Mouse (Mus musculus) thymus, adult 2 months (tissue): ENCODE measurements around the gene Sptbn1. TPM values are rescaled to one million over a fixed set of nuclear protein-coding genes. Genes with fewer than 3 reads are reported as not detected.
A peak's percentile ranks its signal among the peaks of the same experiment; 100 is the strongest.

ENCODE experiments used
- DNase-seq: peaks from one replicate; pipeline ENCODE4 v3.0.0; 2021
- H3K27ac ChIP-seq: fragments of 200-500 bp; 2 replicates; pipeline ENCODE4 v1.5.1; 2012; ENCODE audit warnings: low read length, control low read depth; ENCODE audit not compliant: control insufficient read depth, insufficient read depth
- H3K27me3 ChIP-seq: fragments of 200-500 bp; 2 replicates; pipeline ENCODE4 v1.6.1; 2012; ENCODE audit warnings: mild to moderate bottlenecking, low read length, moderate library complexity, mixed read lengths; ENCODE audit not compliant: control insufficient read depth, insufficient read depth
- H3K36me3 ChIP-seq: fragments of 200-500 bp; 2 replicates; pipeline ENCODE4 v1.6.1; 2012; ENCODE audit warnings: mild to moderate bottlenecking, low read length, moderate library complexity; ENCODE audit not compliant: control insufficient read depth, insufficient read depth
- H3K4me1 ChIP-seq: fragments of 200-500 bp; replicated peaks from 2 replicates; pipeline ENCODE4 v1.6.1; 2012; ENCODE audit warnings: low read length; ENCODE audit not compliant: control insufficient read depth, insufficient read depth
- H3K4me3 ChIP-seq: fragments of 200-500 bp; 2 replicates; pipeline ENCODE4 v1.5.1; 2012; ENCODE audit warnings: mild to moderate bottlenecking, low read length, control low read depth, moderate library complexity; ENCODE audit not compliant: control insufficient read depth, insufficient read depth
- CTCF ChIP-seq: fragments of 200-500 bp; IDR thresholded peaks from 2 replicates; pipeline ENCODE4 v1.5.1; 2012; ENCODE audit warnings: mild to moderate bottlenecking, control low read depth, low read length, moderate library complexity, borderline replicate concordance; ENCODE audit not compliant: control insufficient read depth, poor library complexity, insufficient read depth; ENCODE audit errors: extremely low read depth
- POLR2A ChIP-seq: fragments of 200-500 bp; IDR thresholded peaks from 2 replicates; pipeline ENCODE4 v1.6.1; 2012; ENCODE audit warnings: mild to moderate bottlenecking, low read length, control low read depth, moderate library complexity; ENCODE audit not compliant: control insufficient read depth, poor library complexity, insufficient read depth; ENCODE audit errors: extremely low read depth
- WGBS: fragments of 180-500 bp; shearing (Covaris S2); methylation state at CpG from one replicate; pipeline ENCODE4 v1.1.7; 2018; 5-methylcytosine and 5-hydroxymethylcytosine counted together
- polyA plus RNA-seq: library from polyadenylated mRNA; depleted of rRNA; stranded (reverse); fragments of >200 nt; gene quantifications from 2 replicates; pipeline ENCODE4 v1.2.3, GENCODE M21; 2012; rRNA removed

Gene Sptbn1
- polyA plus RNA-seq: 48.2 and 48.5 TPM in 2 replicates

- H3K27me3 ChIP-seq: peaks cover 20% of the 10 kb centered on the region
- H3K4me1 ChIP-seq: peaks cover 8% of the 10 kb centered on the region; the same call in 1 of the 2 replicates
- peak; percentile 33 for DNase-seq
- TF ChIP-seq CTCF: no peak
- H3K4me3 ChIP-seq: peak within 1 kb of the TSS; percentile 46
- 1% methylated on average over 61 of the region's 81 CpGs for WGBS
- no peaks in the 10 kb centered on the region for H3K36me3 ChIP-seq
- H3K27ac ChIP-seq: no peak within 1 kb of the TSS
Measured at GRCm38 (mm10) chr11:30267892-30268647, at the start of gene Sptbn1. Gene Sptbn1, minus strand, starts transcription at chr11:30268175.

- TF ChIP-seq CTCF (no peak), POLR2A (no peak)
- Histone ChIP-seq H3K4me3 (no peak overlapping the region), H3K4me1 (no peaks in the 10 kb centered on the region), H3K27ac (no peak overlapping the region), H3K27me3 (no peaks in the 10 kb centered on the region), H3K36me3 (no peaks in the 10 kb centered on the region)
- DNase-seq: no peak
Measured at GRCm38 (mm10) chr11:30294279-30294678, 26.3 kb upstream of the Sptbn1 start.

GRCm38 (mm10) chr11:30292221-30293160 is 24.5 kb upstream of the Sptbn1 start:
- Histone ChIP-seq H3K4me3 (no peak overlapping the region), H3K27me3 (no peaks in the 10 kb centered on the region), H3K4me1 (no peaks in the 10 kb centered on the region), H3K27ac (no peak overlapping the region), H3K36me3 (no peaks in the 10 kb centered on the region)
- no peak for DNase-seq
- no peak for TF ChIP-seq POLR2A
- no peak for TF ChIP-seq CTCF
- WGBS: 88% methylated on average over 3 of the region's 3 CpGs

- DNase-seq: no peak
- H3K27me3 ChIP-seq: no peaks in the 10 kb centered on the region
- no peaks in the 10 kb centered on the region for H3K36me3 ChIP-seq
- no peaks in the 10 kb centered on the region for H3K4me1 ChIP-seq
- TF ChIP-seq CTCF (no peak), POLR2A (no peak)
- no peak overlapping the region for H3K27ac ChIP-seq
- no peak overlapping the region for H3K4me3 ChIP-seq
- 27% methylated on average over 8 of the region's 8 CpGs for WGBS
Measured at GRCm38 (mm10) chr11:30291155-30291554, 23.2 kb upstream of the Sptbn1 start.

- Histone ChIP-seq H3K4me1 (no peaks in the 10 kb centered on the region), H3K27ac (no peak overlapping the region), H3K27me3 (no peaks in the 10 kb centered on the region), H3K36me3 (no peaks in the 10 kb centered on the region), H3K4me3 (no peak overlapping the region)
- DNase-seq: no peak
- WGBS: 89% methylated on average over 7 of the region's 7 CpGs
- TF ChIP-seq POLR2A: no peak
- TF ChIP-seq CTCF: no peak
Measured at GRCm38 (mm10) chr11:30289470-30290431, 21.8 kb upstream of the Sptbn1 start.

GRCm38 (mm10) chr11:30288075-30288474 is 20.1 kb upstream of the Sptbn1 start:
- no peaks in the 10 kb centered on the region for H3K4me1 ChIP-seq
- H3K27me3 ChIP-seq: no peaks in the 10 kb centered on the region
- no peak for TF ChIP-seq CTCF
- TF ChIP-seq POLR2A: no peak
- H3K4me3 ChIP-seq: no peak overlapping the region
- 94% methylated on average over 2 of the region's 2 CpGs for WGBS
- no peak overlapping the region for H3K27ac ChIP-seq
- no peaks in the 10 kb centered on the region for H3K36me3 ChIP-seq
- no peak for DNase-seq
